15 mouse cellular contexts compared by ENCODE assay signal in genomic region chr1:173981038-173981437, GRCm38 (mm10). TPM values are rescaled to one million over a fixed set of nuclear protein-coding genes. Genes with fewer than 3 reads are reported as not detected.
"Had no signal": no experiment of that assay in that cellular context is flagged by ENCODE, and none has a peak within 500 bp of the region (broad histone marks: within the 10 kb centered on the region; RNA-seq: fewer than 3 reads in every experiment).

No protein-coding gene starts in this region.

RNA-seq across cellular contexts. Expression of gene Ifi202b, which starts 1.5 kb away (rescaled TPM):
- polyA plus RNA-seq: kidney, embryonic 15.5 days; limb, embryonic 11.5 days; liver, adult 2 months; liver, embryonic 13.5 days; liver, embryonic 16.5 days; macrophage; midbrain, embryonic 14.5 days; midbrain, postnatal 0 days; neural tube, embryonic 12.5 days; neural tube, embryonic 15.5 days; spleen, adult 2 months had no signal

RNA-seq across cellular contexts. Expression of gene Ifi205, which starts 50.6 kb away (rescaled TPM):
- polyA plus RNA-seq: kidney, embryonic 15.5 days; limb, embryonic 11.5 days; midbrain, postnatal 0 days; neural tube, embryonic 12.5 days; neural tube, embryonic 15.5 days had no signal

RNA-seq across cellular contexts. Expression of gene Olfr433, which starts 59.5 kb away (rescaled TPM):
- polyA plus RNA-seq: kidney, embryonic 15.5 days; limb, embryonic 11.5 days; limb, embryonic 14.5 days; liver, adult 2 months; lung, postnatal 0 days; midbrain, embryonic 14.5 days; midbrain, postnatal 0 days; neural tube, embryonic 12.5 days; neural tube, embryonic 15.5 days; stomach, embryonic 14.5 days; stomach, postnatal 0 days had no signal
